Mouse (Mus musculus) thymus, adult 18-20 months (tissue): ENCODE results near the gene Ccdc163.

Source experiments
- DNase-seq, 2 experiments: peaks; one replicate each; pipeline ENCODE4 v3.0.0; 2022; ENCODE audit warnings: mixed read lengths in 2 of 2

Ccdc163 gene

DNA sequence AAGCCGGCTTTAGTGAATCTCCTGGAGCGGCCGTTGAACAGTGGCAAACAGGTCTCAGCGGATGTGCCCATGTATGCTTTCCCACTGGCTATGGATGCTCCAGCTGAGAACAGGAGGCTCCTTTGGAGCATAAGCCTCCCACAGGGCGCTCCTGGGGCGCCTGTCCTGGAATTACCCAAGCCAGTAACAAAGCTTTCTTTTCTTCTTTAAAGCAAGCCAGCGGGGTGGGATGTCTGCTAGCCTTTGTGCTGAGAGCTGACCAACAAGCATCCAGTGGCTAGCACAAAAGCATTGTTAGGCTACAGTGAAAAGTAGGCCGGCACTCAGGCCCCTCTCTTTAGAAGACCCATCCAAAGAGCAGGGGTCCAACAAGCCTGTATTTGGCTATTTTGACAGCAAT lies 73.9 kb downstream of the Ccdc163 start:
- DNase-seq: no peak

DNA sequence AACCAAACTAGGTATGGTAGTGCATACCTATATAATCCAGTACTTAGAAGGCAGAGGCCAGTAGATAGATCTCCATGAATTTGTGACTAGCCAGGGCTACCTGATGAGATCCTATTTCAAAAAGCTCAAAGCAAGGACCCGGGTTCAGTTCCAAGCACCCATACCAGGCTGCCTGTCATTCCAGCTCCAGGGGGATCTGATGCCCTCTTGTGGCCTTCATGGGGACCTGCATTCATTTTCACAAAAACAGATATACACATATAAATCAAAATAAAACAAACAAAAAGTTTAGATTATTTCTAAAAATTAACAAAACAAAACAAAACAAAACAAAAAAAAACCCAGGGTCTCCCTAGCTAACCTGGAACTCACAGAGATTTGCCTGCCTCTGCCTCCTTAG lies 78.3 kb downstream of the Ccdc163 start:
- DNase-seq: no peak

DNA sequence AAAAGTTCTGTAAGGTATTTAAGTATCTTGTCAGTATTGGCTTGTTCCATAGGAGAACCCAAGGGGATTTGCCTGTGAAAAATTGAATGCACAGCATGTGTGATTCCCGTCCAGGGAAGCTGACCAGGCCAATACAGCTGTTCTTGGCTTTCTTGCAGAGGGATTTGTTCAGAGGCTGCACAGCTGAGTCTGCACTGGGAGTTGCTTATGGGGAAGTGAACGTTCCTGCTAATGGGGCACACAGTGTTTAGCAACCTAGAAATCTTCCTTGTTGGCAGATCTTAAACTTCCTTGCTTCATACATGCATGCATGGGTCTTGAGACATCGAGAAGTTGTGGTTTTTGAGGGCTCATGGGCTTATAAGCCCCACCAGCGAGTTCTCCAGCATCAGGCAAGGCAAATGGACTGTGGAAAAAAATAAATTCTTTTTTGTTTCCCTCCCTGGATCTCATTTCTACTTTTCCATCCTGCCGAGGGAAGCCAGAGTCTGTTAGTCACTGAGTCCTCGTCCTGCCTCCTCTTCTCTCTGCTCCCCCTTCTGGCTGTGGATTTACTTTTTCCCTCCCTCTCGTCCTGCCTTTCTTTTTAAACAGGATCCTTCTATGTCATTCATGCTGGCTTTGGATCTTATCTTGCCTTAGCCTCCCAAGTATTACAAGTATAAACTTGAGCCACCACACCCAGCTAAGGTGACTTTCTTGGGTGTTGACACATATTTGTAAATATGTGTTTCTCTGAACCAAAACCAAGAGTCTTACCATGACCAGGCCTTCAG lies 79.9 kb downstream of the Ccdc163 start:
- DNase-seq: no peak

DNA sequence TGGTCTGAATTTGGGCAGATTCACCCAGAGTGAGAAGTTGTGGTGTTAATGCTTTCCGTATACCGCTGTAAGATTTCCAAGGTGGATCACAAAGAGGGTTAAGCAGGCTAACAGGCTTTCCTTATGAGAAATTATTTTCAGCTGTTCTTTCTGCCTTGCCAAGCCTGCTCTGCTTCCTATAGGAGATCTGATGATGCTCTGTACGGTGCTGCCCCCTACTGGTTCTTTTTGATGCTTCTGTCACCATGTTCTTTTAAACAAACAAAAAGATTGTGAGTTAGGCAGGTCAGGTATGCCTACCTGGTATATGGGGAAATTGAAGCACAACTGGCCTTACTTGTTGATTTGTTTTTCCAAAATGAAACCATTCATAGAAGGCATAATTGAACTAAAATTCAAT lies 80.6 kb downstream of the Ccdc163 start:
- peak in 1 of 2 experiments; percentile 50 for DNase-seq

DNA sequence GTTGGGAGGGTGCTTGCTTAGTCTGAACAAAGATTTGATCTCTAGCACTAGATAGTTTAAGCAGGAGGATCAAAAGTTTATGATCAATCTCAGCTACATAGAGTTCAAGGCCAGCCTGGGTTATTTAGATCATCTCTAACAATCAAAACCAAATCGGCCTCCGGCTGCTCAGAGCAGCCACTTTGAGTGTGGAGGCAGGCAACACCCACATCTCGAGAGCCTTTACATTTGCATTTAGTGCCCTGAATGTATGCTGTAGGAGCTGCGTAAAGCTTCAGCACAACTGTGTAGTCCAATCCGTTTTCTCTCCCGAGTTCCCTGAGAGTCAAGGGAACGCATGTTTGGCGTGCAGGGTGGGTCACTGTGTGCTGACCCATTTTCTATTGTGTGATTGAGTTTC lies 84.1 kb downstream of the Ccdc163 start:
- DNase-seq: no peak

DNA sequence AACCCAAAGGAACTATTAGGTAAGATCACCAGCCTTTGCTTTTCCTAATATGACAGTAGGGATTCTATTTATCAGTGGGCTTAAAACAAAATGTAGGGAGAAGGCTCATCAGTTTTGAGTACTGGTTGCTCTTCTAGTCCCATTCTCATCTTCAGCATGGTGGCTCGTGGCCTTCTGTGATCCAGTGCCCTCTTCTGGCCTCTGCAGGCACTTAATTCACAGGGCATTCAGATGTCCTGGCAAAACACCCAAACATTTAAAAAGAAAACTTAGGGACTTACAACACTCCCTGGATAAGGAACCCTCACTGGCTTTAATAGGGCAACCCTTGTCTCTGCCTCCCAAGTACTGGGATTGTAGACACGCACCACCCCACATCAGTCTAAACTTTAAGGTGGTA lies 86.0 kb downstream of the Ccdc163 start:
- DNase-seq: no peak

DNA sequence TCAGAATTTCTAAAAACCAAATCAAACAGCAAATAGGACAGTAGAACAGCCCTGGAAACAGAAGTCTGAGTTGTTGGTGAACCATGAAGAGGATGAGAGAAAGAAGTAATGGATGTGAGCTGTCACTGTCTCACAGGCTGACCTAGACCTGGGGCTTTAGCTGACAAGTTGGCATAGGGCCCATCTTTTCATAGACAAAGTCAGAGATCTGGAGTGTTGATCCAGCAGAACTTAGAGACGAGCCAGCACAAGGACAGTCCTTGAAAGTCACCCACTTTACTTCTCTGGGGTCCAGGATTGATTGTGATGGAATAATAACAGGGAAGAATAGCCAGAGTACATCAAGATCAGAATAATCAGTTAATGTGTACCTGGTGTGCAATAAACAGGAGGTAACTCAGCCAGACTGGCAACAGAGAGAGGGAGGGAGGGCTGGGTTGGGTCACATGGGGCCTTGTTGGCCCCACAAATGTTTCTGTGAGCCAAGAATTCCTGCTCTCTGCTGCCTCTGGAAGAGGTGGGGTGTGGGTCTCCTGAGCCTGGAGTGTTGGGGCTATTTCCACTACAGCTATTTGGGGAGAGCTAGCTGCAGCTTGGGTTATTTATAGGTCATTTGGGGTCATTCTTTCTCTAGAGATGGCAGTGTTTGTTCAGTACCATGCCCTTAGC lies 88.3 kb downstream of the Ccdc163 start:
- no peak for DNase-seq

DNA sequence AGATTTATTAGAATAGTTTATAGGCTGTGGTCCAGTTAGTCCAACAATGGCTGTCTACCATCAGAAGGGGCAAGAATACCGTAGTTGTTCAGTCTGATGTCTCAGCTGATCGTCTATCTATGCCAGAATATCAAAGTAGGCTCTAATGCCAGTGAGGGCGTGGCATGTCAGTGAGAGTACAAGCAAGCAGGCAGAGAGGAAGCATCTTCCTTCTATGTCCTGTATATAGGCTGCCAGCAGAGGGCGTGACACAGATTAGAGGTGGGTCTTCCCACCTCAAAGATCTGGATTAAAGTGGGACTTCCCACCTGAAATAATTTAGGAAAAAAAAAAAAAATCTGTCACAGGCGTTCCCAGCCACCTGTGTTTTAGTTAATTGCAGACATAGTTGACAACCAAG lies 91.6 kb downstream of the Ccdc163 start:
- DNase-seq: no peak
